Mouse (Mus musculus) brain, embryonic 14.5 days (tissue): Measurements from ENCODE around the gene Obscn.

Experiments used
- CTCF ChIP-seq: fragments of 200-500 bp; IDR thresholded peaks from 2 replicates; pipeline ENCODE4 v1.5.1; 2012; ENCODE audit warnings: inconsistent platforms, mild to moderate bottlenecking, moderate library complexity, borderline replicate concordance; ENCODE audit not compliant: insufficient read depth, insufficient read length; ENCODE audit errors: extremely low read depth
- POLR2A ChIP-seq: fragments of 200-500 bp; IDR thresholded peaks from 2 replicates; pipeline ENCODE4 v1.6.1; 2012; ENCODE audit warnings: mild to moderate bottlenecking, inconsistent platforms, borderline replicate concordance; ENCODE audit not compliant: poor library complexity, insufficient read depth, insufficient read length, severe bottlenecking; ENCODE audit errors: extremely low read depth

DNA sequence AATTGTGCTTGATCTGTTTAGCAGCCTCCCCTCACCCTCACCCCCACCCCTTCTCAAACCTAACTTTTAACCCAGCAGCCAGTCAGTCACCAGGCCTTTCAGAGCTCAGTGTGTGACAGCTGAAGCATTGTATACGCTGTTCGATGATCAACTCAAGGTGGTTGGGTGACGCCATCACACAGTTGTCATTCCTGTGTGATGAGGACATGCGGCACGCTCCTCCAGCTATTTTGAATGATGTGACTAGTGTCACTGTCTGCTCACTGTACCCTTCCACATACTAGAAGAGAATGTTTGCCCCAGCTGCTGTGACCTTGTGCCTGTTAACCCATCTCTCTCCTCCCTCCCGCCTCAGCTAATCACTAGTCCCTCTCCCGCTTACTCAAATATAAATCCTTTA lies 18.0 kb upstream of the Obscn start:
- no peak for TF ChIP-seq POLR2A
- TF ChIP-seq CTCF, result no peak
